Mouse (Mus musculus) hindbrain, embryonic 10.5 days (tissue): ENCODE measurements around the gene Vps72. TPM values are rescaled to one million over a fixed set of nuclear protein-coding genes. Genes with fewer than 3 reads are reported as not detected.
"Not testable (repeated sequence)": the region's sequence is repeated elsewhere in the genome, so short reads cannot be mapped to it uniquely, and the experiment has no call there.

Source experiments
- DNase-seq: peaks from one replicate; pipeline ENCODE4 v3.0.0-alpha.2; 2017; ENCODE audit warnings: low spot score
- H3K27ac ChIP-seq: fragments of 300-500 bp; sonication (generic); 2 replicates; pipeline ENCODE4 v1.5.1; 2016; ENCODE audit warnings: mild to moderate bottlenecking, moderate library complexity
- H3K27me3 ChIP-seq: fragments of 300-500 bp; sonication (generic); 2 replicates; pipeline ENCODE4 v1.6.1; 2016; ENCODE audit warnings: mild to moderate bottlenecking; ENCODE audit not compliant: poor library complexity, insufficient read depth, severe bottlenecking
- H3K36me3 ChIP-seq: fragments of 300-500 bp; sonication (generic); 2 replicates; pipeline ENCODE4 v1.6.1; 2016; ENCODE audit warnings: mild to moderate bottlenecking, moderate library complexity
- H3K4me1 ChIP-seq: fragments of 300-500 bp; sonication (generic); replicated peaks from 2 replicates; pipeline ENCODE4 v1.6.1; 2016; ENCODE audit warnings: mild to moderate bottlenecking
- H3K4me3 ChIP-seq: fragments of 300-500 bp; sonication (generic); 2 replicates; pipeline ENCODE4 v1.5.1; 2016; ENCODE audit warnings: mild to moderate bottlenecking, moderate library complexity
- H3K9me3 ChIP-seq: fragments of 300-500 bp; sonication (generic); 2 replicates; pipeline ENCODE4 v1.6.1; 2016; ENCODE audit warnings: mild to moderate bottlenecking, moderate library complexity
- WGBS: fragments of 180-500 bp; shearing (Covaris S2); methylation state at CpG from one replicate; pipeline ENCODE4 v1.1.7; 2016; 5-methylcytosine and 5-hydroxymethylcytosine counted together
- polyA plus RNA-seq: library from polyadenylated mRNA; unstranded; fragments of >200 nt; fragmentation: Nextera tagmentation; extraction: Ambion mirVana; gene quantifications from 2 replicates; pipeline ENCODE4 v1.2.1, GENCODE M21; 2016

The Vps72 gene
- polyA plus RNA-seq, 1 experiment from 2014 or later, result 303 TPM

DNA sequence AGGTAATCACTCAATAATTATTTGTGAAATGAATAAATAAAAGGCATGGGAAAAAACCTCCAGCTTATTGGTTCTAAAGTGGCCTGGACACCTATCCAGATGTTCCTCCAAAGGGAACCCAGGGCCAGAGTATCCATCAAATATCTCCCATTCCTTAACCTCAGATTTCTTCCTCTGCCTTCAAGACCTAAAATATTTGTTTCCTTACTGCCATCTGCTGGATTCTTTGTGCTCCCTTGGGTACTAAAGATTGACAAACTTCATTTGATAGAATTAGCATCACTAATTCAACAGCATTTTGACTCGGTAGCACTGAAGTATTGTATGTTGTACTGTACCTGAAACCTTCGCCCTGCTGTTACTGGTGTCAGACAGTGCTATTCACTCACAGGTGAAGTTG lies 2.9 kb upstream of the Vps72 start:
- WGBS, result 63% methylated on average over 2 of the region's 2 CpGs

DNA sequence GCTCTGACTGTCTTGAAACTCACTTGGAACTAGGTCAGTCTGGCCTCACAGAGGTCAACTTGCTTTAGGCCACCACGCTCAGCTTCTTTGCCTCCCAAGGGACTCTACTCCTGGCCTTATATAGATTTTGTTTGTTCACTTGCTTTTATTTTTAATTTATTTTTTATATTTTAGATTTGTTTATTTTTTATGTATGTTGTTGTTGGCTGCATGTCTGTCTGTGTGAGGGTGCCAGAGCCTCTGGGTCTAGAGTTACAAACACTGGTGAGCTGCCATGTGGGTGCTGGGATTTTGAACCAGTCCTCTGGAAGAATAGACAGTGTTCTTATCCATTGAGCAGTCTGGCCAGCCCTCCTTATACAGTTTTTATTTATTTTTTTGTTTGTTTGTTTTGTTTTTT lies 1.9 kb downstream of the Vps72 start:
- Histone ChIP-seq H3K27ac (no peak overlapping the region), H3K27me3 (no peaks in the 10 kb centered on the region), H3K9me3 (no peaks in the 10 kb centered on the region), H3K4me3 (peak overlapping the region; percentile 86), H3K36me3 (peaks cover 38% of the 10 kb centered on the region), H3K4me1 (peaks cover 14% of the 10 kb centered on the region)
- no peak for DNase-seq
- WGBS, result 84% methylated on average over 1 of the region's 1 CpGs

More for the DNA sequence above, 2.9 kb upstream of the Vps72 start:
- H3K9me3 ChIP-seq, result no peaks in the 10 kb centered on the region
- peaks cover 26% of the 10 kb centered on the region for H3K4me1 ChIP-seq
- H3K36me3 ChIP-seq, result peaks cover 10% of the 10 kb centered on the region
- no peak for DNase-seq
- H3K27ac ChIP-seq, result no peak overlapping the region
- no peaks in the 10 kb centered on the region for H3K27me3 ChIP-seq
- H3K4me3 ChIP-seq, result no peak overlapping the region

DNA sequence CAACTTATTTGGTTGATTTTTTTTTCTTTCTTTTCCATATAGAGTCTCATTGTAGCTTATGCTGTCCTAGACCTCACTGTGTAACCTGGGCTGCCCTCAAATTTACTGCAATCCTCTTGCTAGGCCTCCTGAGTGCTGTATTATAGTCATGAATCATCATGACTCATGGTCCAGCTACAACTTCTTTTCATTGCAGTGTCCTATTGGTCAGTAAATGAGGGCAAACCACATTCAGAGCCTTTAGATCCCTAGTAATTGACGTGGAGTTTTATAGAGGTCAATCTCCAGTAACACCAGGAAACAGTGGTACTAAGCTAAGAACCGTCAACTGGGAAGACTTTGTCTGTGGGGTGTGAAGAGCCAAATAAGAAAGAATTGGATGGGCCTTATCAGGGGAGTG lies 6.9 kb downstream of the Vps72 start:
- DNase-seq, result no peak
- peaks cover 88% of the 10 kb centered on the region for H3K36me3 ChIP-seq
- H3K27me3 ChIP-seq, result no peaks in the 10 kb centered on the region
- 0 out of 2 replicates have a peak, but pooled peaks cover 3% of the 10 kb centered on the region for H3K4me1 ChIP-seq
- no peak overlapping the region for H3K27ac ChIP-seq
- no peak overlapping the region for H3K4me3 ChIP-seq
- H3K9me3 ChIP-seq, result no peaks in the 10 kb centered on the region
- WGBS, result 94% methylated on average over 2 of the region's 2 CpGs

DNA sequence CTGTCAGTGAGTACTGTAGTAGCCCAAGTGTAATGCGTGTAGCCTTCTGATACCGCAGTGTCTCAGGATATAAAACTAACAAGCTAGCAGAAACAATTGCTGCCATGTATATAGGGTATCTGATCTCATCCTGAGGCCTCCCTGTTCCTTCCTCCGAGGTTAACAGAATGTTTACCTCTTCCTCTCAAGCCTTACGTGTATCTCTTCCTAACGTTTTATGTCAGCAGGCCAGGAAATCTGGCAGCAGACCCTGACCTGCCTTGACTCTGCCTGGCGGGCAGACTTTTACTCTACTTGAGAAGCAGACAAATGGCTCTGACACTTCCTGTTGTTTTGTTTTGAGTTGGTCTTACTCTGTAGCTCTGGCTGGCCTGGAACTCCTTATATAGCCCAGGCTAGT lies 10.8 kb downstream of the Vps72 start:
- DNase-seq, result no peak
- no peaks in the 10 kb centered on the region for H3K4me1 ChIP-seq
- H3K36me3 ChIP-seq, result peaks cover 71% of the 10 kb centered on the region
- WGBS, result 79% methylated on average over 6 of the region's 6 CpGs
- no peak overlapping the region for H3K4me3 ChIP-seq
- no peaks in the 10 kb centered on the region for H3K9me3 ChIP-seq
- H3K27ac ChIP-seq, result no peak overlapping the region
- no peaks in the 10 kb centered on the region for H3K27me3 ChIP-seq

DNA sequence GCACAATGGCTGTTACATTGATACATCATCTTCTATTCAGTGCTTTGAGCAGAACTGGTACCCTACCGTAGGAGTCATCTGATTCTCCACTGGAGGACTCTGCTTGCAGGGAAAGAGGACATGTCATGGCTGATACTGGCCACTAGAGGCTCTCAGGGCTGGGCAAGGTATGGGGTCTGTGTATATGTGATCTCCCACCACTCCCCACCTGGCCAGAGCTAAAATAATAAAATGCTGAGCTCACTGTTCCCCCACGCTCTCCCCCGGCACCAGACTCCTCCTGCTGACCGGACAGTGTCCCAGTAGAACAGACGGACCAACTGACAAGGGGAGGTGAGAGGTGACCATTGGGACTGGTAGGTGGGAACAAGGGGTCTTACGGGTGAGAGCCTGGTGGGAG lies 13.4 kb downstream of the Vps72 start, which contains the start of gene Tmod4:
Tmod4 (plus strand) TSS at position 231 of the 400 bp plus-strand sequence.
- H3K27me3 ChIP-seq, result no peaks in the 10 kb centered on the region
- H3K9me3 ChIP-seq, result no peaks in the 10 kb centered on the region
- 64% methylated on average over 6 of the region's 6 CpGs for whole genome bisulfite sequencing
- H3K4me3 ChIP-seq, result no peak within 1 kb of the TSS; the same call in 1 of the 2 replicates
- peaks cover 57% of the 10 kb centered on the region for H3K36me3 ChIP-seq
- no peak within 1 kb of the TSS for H3K27ac ChIP-seq
- peak; percentile 35 for DNase-seq
- no peaks in the 10 kb centered on the region; the same call in 1 of the 2 replicates for H3K4me1 ChIP-seq

DNA sequence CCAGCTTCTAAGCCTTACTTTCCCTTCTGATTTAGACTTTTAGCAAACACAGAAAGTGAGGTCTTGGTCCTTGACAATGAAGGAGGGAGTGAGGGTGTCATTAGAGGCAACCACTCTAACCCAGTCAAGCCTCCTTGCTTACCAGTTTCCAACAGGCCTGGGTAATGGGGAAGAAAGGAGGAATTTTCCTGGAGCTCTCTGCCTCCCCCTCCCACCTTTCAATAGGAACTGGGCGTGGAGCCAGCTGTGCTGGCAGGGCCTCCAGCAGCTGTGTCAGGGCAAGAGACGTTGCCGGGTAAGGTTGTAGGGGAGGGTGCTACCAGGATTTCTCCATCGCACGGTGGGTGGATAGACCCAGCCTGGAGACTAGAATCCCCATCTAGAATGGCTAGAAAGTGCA lies 14.2 kb downstream of the Vps72 start:
- Histone ChIP-seq H3K27ac (no peak overlapping the region), H3K36me3 (peaks cover 57% of the 10 kb centered on the region), H3K4me3 (no peak overlapping the region), H3K27me3 (no peaks in the 10 kb centered on the region), H3K9me3 (no peaks in the 10 kb centered on the region), H3K4me1 (no peaks in the 10 kb centered on the region; the same call in 1 of the 2 replicates)
- 49% methylated on average over 5 of the region's 5 CpGs for WGBS
- no peak for DNase-seq

DNA sequence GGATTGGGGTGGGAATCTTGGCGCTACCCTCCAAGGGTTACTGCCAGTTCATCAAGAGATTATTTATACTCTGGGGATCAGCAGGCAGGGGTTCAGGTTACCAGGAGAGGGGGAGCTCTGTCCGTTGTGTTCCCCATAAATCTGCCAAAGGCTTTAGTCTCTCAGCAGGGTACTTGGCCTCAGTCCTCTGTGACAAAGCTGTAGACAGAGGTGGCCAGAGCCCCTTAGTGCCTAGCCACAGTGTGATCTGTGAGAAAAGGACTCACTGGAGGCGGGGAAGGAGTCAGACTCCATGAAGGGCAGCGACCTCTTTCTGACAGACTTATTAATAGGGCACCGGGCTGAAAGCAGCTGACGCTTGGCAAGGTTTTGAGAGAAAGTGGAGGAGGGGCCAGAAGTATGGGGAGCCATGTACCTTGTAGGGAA lies 18.4 kb downstream of the Vps72 start:
- Histone ChIP-seq H3K36me3 (peaks cover 43% of the 10 kb centered on the region), H3K27ac (no peak overlapping the region), H3K27me3 (no peaks in the 10 kb centered on the region), H3K4me1 (peaks cover 7% of the 10 kb centered on the region), H3K4me3 (no peak overlapping the region), H3K9me3 (no peaks in the 10 kb centered on the region)
- 61% methylated on average over 6 of the region's 6 CpGs for WGBS
- no peak for DNase-seq

DNA sequence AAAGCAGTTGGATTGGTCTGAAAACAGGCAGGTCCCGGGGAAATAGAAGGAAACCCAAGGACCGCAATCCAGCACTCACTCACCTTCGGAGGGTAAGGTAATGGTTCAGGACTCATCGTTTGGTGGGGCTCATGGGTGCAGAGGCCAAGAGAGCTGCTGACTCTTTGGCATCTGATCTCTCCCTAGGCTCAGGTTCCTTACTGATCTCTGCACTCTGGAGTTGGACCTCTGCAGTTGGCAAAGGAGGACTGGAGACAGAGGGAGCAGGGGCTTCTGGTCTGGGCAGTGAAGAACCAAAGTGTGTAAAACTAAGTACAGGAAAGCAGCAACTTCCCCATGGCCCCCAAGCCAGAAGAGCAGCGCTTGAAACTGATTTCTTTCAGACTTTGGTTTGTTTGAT lies 19.3 kb downstream of the Vps72 start:
- H3K36me3 ChIP-seq, result peaks cover 43% of the 10 kb centered on the region
- H3K27me3 ChIP-seq, result no peaks in the 10 kb centered on the region
- 90% methylated on average over 5 of the region's 5 CpGs for WGBS
- H3K9me3 ChIP-seq, result no peaks in the 10 kb centered on the region
- DNase-seq, result no peak
- H3K27ac ChIP-seq, result no peak overlapping the region
- H3K4me1 ChIP-seq, result peaks cover 11% of the 10 kb centered on the region
- H3K4me3 ChIP-seq, result no peak overlapping the region

DNA sequence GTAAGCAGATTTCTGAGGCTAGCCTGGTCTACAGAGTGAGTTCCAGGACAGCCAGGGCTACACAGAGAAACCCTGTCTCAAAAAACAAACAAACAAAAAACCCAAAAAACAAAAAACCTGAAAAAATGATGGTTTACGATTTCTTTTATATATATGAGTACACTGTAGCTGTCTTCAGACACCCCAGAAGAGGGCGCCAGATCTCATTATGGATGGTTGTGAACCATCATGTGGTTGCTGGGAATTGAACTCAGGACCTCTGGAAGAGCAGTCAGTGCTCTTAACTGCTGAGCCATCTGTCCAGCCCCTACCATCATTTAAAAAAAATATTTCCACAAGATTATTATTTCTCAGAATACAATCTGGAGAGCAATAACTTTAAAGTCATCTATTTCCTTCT lies 21.6 kb downstream of the Vps72 start:
- H3K4me3 ChIP-seq, result peak overlapping the region; percentile 68; the same call in 1 of the 2 replicates
- H3K9me3 ChIP-seq, DNase-seq, H3K27ac ChIP-seq, H3K27me3 ChIP-seq: not testable (repeated sequence)
- peaks cover 20% of the 10 kb centered on the region for H3K4me1 ChIP-seq
- H3K36me3 ChIP-seq, result peaks cover 43% of the 10 kb centered on the region
- 79% methylated on average over 2 of the region's 2 CpGs for WGBS

DNA sequence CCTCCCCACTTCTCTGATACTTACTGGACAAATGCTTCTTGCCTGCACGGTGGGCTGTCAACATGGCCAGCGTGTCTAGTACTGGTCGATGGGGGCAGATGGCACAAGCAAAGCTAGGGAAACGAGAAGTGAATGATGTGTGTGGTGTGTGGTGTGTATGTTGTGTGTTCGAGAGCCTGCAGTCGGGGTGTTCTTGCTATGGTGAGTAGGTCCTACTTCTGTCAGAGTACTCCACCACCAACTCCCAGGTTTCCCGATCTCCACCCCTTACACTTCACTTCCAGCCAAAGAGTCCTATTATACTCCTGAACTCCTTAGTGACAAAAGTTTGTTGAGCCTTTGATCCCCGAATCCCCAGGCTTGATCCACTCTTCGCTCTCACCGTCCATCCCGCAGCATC lies 22.4 kb downstream of the Vps72 start:
- WGBS, result 62% methylated on average over 11 of the region's 11 CpGs
- Histone ChIP-seq H3K9me3 (no peaks in the 10 kb centered on the region), H3K27ac (peak overlapping the region; percentile 91), H3K4me1 (peaks cover 23% of the 10 kb centered on the region), H3K27me3 (no peaks in the 10 kb centered on the region), H3K36me3 (peaks cover 46% of the 10 kb centered on the region), H3K4me3 (peak overlapping the region; percentile 68)
- DNase-seq, result no peak

DNA sequence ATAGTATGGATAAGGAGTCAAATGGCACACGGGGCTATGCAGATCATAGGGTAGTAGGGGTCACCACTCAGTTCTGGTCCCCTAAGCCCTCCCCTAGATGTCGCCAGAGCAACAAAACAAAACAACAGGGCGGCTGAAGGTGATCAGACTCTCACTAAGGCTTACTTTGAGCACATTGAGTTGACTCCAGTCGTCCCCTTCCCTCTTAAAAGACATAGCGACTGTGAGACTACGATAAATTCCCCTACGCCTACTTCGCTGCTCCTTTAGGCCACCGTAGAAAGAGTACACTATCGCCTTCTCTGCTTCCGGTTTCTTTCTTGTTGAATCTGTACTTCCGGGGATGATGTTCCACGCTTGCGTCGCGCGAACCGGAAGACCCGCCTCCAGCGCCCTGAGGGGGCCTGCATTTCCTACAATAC lies 22.9 kb downstream of the Vps72 start, which contains the start of the genes Scnm1 and Lysmd1:
Scnm1 (minus strand) TSS at position 332 of the 422 bp plus-strand sequence.
Lysmd1 (plus strand) TSS at position 409 of the 422 bp plus-strand sequence.
- Histone ChIP-seq H3K4me1 (peaks cover 23% of the 10 kb centered on the region), H3K27me3 (no peaks in the 10 kb centered on the region), H3K9me3 (no peaks in the 10 kb centered on the region), H3K36me3 (peaks cover 41% of the 10 kb centered on the region), H3K4me3 (peak within 1 kb of the TSS; percentile 68), H3K27ac (peak within 1 kb of the TSS; percentile 91)
- DNase-seq, result peak; percentile 90
- under 1% methylated on average over 20 of the region's 20 CpGs for WGBS

DNA sequence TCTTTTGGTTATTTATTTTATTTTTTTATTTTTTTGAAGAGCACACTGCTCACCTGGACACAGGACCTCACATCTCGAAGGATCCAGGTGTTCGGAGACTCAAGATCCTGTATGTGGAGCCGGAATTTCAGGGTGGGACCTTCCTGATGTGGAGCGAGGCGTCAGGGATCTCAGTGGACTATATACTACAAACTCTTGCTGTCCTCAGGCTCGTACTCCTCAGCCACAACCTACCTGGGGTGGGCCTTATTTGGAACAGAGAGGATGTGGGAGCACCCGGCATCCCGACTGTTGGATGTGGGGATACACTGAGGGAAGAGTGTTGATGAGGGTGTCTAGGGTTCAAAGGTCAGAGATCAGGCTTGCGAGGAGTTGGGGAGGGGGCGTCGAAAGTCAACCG lies 23.3 kb downstream of the Vps72 start:
- H3K36me3 ChIP-seq, result peaks cover 37% of the 10 kb centered on the region
- not testable (repeated sequence) for DNase-seq, H3K27ac ChIP-seq, H3K9me3 ChIP-seq, H3K27me3 ChIP-seq
- peak overlapping the region; percentile 68; the same call in 1 of the 2 replicates for H3K4me3 ChIP-seq
- H3K4me1 ChIP-seq, result peaks cover 23% of the 10 kb centered on the region
- WGBS, result no CpG with 5 or more reads among the region's 12 CpGs

DNA sequence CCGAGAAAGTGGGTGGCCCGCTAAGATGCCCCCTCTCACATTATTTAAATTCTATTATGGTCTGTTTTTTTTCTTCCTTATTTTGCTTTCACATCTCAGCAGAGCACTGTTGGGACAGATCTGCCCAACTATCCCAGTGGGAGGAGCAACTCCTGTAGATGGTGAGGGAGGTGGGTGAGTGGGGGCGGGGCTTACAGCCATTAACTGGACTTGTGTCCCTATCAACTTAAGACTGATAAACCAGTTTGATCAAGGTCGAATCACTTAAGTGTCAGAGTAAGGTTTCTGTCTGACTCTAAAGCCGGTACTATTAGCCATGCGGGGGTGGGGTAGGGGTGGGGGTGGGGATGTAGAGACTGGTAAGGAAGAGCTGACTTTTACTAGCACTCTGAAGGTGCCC lies 24.2 kb downstream of the Vps72 start:
- H3K4me3 ChIP-seq, result peak overlapping the region; percentile 46
- peaks cover 36% of the 10 kb centered on the region for H3K36me3 ChIP-seq
- H3K27ac ChIP-seq, result no peak overlapping the region
- WGBS, result 33% methylated on average over 6 of the region's 6 CpGs
- peaks cover 23% of the 10 kb centered on the region for H3K4me1 ChIP-seq
- no peaks in the 10 kb centered on the region for H3K27me3 ChIP-seq
- no peak for DNase-seq
- no peaks in the 10 kb centered on the region for H3K9me3 ChIP-seq
